Mouse (Mus musculus) ovary, postnatal 14 days (tissue): ENCODE data around the gene Llcfc1.

Experiments
- DNase-seq: peaks from one replicate; pipeline ENCODE4 v3.0.0; 2022; ENCODE audit warnings: low spot score

The Llcfc1 gene

GRCm38 (mm10) chr6:41684131-41684530 is at the start of gene Llcfc1:
Gene Llcfc1, plus strand, starts transcription at chr6:41684431.
- no peak for DNase-seq

- no peak for DNase-seq
Measured at GRCm38 (mm10) chr6:41635211-41635610, 49.0 kb upstream of the Llcfc1 start.

GRCm38 (mm10) chr6:41636178-41636577 is 48.1 kb upstream of the Llcfc1 start, which contains the start of gene Trpv6:
Gene Trpv6, minus strand, starts transcription at chr6:41636405.
- no peak for DNase-seq

GRCm38 (mm10) chr6:41637393-41637792 is 46.8 kb upstream of the Llcfc1 start:
- DNase-seq, result no peak

GRCm38 (mm10) chr6:41637927-41638506 is 46.2 kb upstream of the Llcfc1 start:
- DNase-seq, result no peak

GRCm38 (mm10) chr6:41640449-41640848 is 43.8 kb upstream of the Llcfc1 start:
- no peak for DNase-seq

GRCm38 (mm10) chr6:41641173-41641866 is 42.9 kb upstream of the Llcfc1 start:
- no peak for DNase-seq

GRCm38 (mm10) chr6:41642765-41643164 is 41.5 kb upstream of the Llcfc1 start:
- DNase-seq, result no peak

GRCm38 (mm10) chr6:41643227-41643626 is 41.0 kb upstream of the Llcfc1 start:
- DNase-seq, result no peak

GRCm38 (mm10) chr6:41646220-41646619 is 38.0 kb upstream of the Llcfc1 start:
- no peak for DNase-seq

- DNase-seq, result no peak
Measured at GRCm38 (mm10) chr6:41646672-41647071, 37.6 kb upstream of the Llcfc1 start.

- DNase-seq, result no peak
Measured at GRCm38 (mm10) chr6:41653173-41653572, 31.1 kb upstream of the Llcfc1 start.

GRCm38 (mm10) chr6:41654648-41655047 is 29.6 kb upstream of the Llcfc1 start:
- no peak for DNase-seq

- DNase-seq, result no peak
Measured at GRCm38 (mm10) chr6:41658487-41658886, 25.7 kb upstream of the Llcfc1 start.

- no peak for DNase-seq
Measured at GRCm38 (mm10) chr6:41662320-41662719, 21.9 kb upstream of the Llcfc1 start.

- DNase-seq, result no peak
Measured at GRCm38 (mm10) chr6:41676530-41676929, 7.7 kb upstream of the Llcfc1 start.

- DNase-seq, result no peak
Measured at GRCm38 (mm10) chr6:41680669-41681068, 3.6 kb upstream of the Llcfc1 start, which contains the start of gene Trpv5. Gene Trpv5, minus strand, starts transcription at chr6:41680769.

GRCm38 (mm10) chr6:41681656-41682055 is 2.6 kb upstream of the Llcfc1 start:
- no peak for DNase-seq

- DNase-seq, result no peak
Measured at GRCm38 (mm10) chr6:41684911-41685310, 680 bp downstream of the Llcfc1 start.

GRCm38 (mm10) chr6:41685596-41685995 is 1.4 kb downstream of the Llcfc1 start:
- DNase-seq, result no peak

- DNase-seq, result no peak
Measured at GRCm38 (mm10) chr6:41692200-41692599, 8.0 kb downstream of the Llcfc1 start.

GRCm38 (mm10) chr6:41694407-41694806 is 10.2 kb downstream of the Llcfc1 start:
- no peak for DNase-seq

GRCm38 (mm10) chr6:41701245-41701644 is 17.0 kb downstream of the Llcfc1 start:
- DNase-seq, result no peak

GRCm38 (mm10) chr6:41702928-41703327 is 18.7 kb downstream of the Llcfc1 start:
- DNase-seq, result peak; percentile 6
